Mouse (Mus musculus): ENCODE data around the gene Cox7b. TPM values are rescaled to one million over a fixed set of nuclear protein-coding genes. Genes with fewer than 3 reads are reported as not detected.

The Cox7b gene
- polyA plus RNA-seq (2014; fragmentation: Illumina TruSeq; extraction: RNeasy Lipid Tissue Mini Kit (QIAGEN cat#74804); ENCODE audit: insufficient read depth, low read depth, low replicate concordance) = 245 TPM

DNA sequence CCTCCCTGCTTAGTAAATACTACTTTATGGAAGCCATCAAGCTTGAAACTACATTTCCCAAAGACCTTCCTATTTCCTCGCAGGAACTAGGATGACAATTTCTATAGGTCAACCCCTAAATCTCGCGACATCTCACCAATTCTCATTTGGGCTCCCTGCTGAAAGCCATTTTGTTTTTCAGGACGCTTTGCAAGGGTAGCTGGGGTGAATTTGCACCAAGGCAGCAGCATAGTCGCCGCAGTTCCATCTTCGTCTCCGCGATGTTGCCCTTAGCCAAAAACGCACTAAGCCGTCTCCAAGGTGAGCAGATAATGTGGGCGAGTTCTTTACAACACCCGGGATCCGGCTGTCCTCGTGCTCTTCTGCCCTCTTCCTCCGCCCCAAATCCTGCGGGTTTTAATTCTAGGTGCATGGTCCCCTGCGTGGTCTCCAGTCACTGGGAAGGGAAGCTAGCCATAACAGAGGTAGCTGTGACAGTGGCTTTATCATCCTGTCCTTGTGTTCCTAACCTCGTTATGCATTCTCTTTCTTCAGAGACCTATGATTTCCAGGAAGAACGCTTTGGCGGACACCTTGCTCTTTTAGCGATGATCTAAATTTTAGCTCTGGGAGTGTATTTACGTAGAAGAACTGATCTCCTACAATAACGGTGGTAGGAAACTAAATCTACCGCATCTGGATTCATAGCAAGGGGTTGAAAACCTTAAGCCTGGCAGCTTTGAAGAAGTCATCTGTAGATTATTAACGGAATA, at the start of gene Cox7b:
Gene Cox7b (plus strand): TSS at position 130 of the 752 bp plus-strand sequence.

DNA sequence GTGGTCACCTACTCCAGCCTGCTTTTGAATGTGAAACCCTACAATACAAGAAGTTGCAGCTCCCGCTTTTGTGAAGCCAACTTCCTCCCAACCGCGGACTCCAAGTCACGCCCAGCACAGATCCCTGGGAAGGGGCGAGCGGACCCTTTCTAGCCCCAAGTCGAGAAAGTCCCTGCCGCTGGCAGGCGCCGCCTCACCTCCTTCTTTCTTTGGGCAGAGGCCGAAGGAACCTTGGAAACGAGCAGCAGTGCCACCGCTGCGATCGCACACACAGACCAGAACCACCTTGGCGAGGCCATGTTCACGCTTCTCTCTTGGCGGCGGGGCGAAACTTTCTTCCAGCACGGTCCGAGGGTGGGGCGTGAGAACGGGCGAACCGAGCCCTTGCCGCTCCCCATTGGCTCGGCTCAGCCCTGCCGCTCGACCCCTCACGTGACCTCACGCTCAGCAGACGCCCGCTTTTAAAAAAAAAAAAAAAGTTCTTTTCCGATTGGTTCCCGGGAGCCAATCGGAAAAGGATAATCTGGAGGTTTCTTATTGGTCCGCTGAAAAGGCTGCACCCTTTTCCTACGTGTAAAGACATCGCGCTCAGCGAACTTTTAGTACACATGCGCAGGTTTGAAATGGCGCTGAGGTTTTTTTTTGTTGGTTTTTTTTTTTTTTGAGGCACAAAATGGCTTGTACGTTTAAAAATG, 3.9 kb upstream of the Cox7b start, which contains the start of gene Magt1:
Gene Magt1 (minus strand): TSS at position 442 of the 695 bp plus-strand sequence.

DNA sequence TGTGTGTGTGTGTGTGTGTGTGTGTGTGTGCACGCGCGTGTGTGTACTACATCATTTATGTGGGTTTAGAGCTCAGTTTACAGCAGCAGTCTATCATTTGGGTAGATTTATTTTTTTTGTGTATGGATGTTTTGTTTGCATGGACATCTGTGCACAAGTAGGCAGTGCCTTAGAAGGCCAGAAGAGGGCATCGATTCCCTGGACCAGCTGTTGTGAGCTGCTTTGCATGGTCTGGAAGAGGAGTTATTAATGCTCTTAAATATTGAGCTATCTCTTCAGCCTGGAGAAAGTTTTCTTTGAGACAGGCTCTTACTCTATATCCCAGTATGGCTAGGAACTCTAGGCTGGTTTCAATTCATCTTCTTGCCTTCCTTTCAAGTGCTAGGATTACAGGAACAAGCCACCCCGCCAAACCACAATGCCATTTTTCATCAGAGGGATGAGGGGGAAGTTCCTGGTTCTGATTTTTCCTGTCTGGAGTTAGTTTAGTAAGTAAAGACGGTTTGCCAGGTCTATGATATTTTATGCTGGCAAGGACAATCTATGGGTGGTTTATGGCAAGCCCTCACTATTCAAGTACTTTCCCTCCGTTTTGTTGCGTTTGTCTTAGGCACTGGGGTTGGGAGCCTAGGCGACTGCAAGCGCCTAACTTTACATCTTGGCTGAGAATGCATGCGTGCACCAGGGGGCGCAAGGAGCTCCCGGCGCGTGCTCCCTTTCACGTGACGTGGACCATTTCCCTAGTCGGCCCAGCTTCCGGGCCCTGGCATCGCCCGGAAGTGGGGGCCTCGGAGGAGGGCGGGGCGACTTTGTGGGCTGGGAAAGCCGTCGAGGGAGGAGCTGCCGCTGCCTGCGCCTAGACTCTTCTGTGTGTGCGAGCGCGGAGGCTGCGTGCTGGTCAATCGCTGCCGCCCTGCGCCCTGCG, 11.2 kb downstream of the Cox7b start, which contains the start of gene Atp7a:
Gene Atp7a (plus strand): TSS at position 859 of the 925 bp plus-strand sequence.

Other genes starting within 250 kb of the Cox7b start
- gene Atrx, start 86.3 kb upstream of the Cox7b start, polyA plus RNA-seq (2014; fragmentation: Illumina TruSeq; extraction: RNeasy Lipid Tissue Mini Kit (QIAGEN cat#74804); ENCODE audit: insufficient read depth, low read depth, low replicate concordance) = 12.5 TPM
- 19.5 TPM for gene Magt1, start 3.8 kb upstream of the Cox7b start, polyA plus RNA-seq (2014; fragmentation: Illumina TruSeq; extraction: RNeasy Lipid Tissue Mini Kit (QIAGEN cat#74804); ENCODE audit: insufficient read depth, low read depth, low replicate concordance)
- 2.5 TPM for gene Atp7a, start 11.6 kb downstream of the Cox7b start, polyA plus RNA-seq (2014; fragmentation: Illumina TruSeq; extraction: RNeasy Lipid Tissue Mini Kit (QIAGEN cat#74804); ENCODE audit: insufficient read depth, low read depth, low replicate concordance)
- 2.4 TPM for gene Tlr13, start 127.5 kb downstream of the Cox7b start, polyA plus RNA-seq (2014; fragmentation: Illumina TruSeq; extraction: RNeasy Lipid Tissue Mini Kit (QIAGEN cat#74804); ENCODE audit: insufficient read depth, low read depth, low replicate concordance)
- 114 TPM for gene Pgk1, start 171.4 kb downstream of the Cox7b start, polyA plus RNA-seq (2014; fragmentation: Illumina TruSeq; extraction: RNeasy Lipid Tissue Mini Kit (QIAGEN cat#74804); ENCODE audit: insufficient read depth, low read depth, low replicate concordance)
- 13.6 TPM for gene Taf9b, start 205.5 kb downstream of the Cox7b start, polyA plus RNA-seq (2014; fragmentation: Illumina TruSeq; extraction: RNeasy Lipid Tissue Mini Kit (QIAGEN cat#74804); ENCODE audit: insufficient read depth, low read depth, low replicate concordance)
- gene Fnd3c2, start 239.7 kb downstream of the Cox7b start, polyA plus RNA-seq (2014; fragmentation: Illumina TruSeq; extraction: RNeasy Lipid Tissue Mini Kit (QIAGEN cat#74804); ENCODE audit: insufficient read depth, low read depth, low replicate concordance) = not detected

Data from lung, adult 10 weeks (tissue).